Comparison of ENCODE assay signal across 8 mouse cellular contexts in genomic region chr2:152707186-152707585, GRCm38 (mm10). TPM values are rescaled to one million over a fixed set of nuclear protein-coding genes. Genes with fewer than 3 reads are reported as not detected.
A peak's percentile ranks its signal among the peaks of the same experiment; 100 is the strongest.
DNase-seq lines count a peak whose midpoint lies in the region; ATAC-seq and TF ChIP-seq lines count a peak whose summit lies in the region.

No protein-coding gene starts in this region.

- H3K36me3 ChIP-seq in kidney, adult 2 months (ENCODE audit: control insufficient read depth, insufficient read depth, low read length): peaks cover 1% of the 10 kb centered on the region; the same call in 1 of the 2 replicates
- H3K36me3 ChIP-seq in hindbrain, embryonic 15.5 days: peaks cover 34% of the 10 kb centered on the region
- peaks cover 19% of the 10 kb centered on the region for H3K36me3 ChIP-seq in midbrain, embryonic 16.5 days (ENCODE audit: control insufficient read depth, insufficient read depth, low read length)

- no peaks in the 10 kb centered on the region for H3K9me3 ChIP-seq in hindbrain, embryonic 15.5 days
- no peaks in the 10 kb centered on the region for H3K9me3 ChIP-seq in midbrain, embryonic 16.5 days (replicated peaks; ENCODE audit: control insufficient read depth, low read length, poor library complexity, severe bottlenecking)

- no peak for ATAC-seq in hindbrain, embryonic 15.5 days (ENCODE audit: low FRiP score, low read depth)
- ATAC-seq in midbrain, embryonic 16.5 days: no peak; the same call in 1 of the 2 replicates

- TF ChIP-seq POLR2A in kidney, adult 2 months (IDR thresholded peaks at IDR 0.05; ENCODE audit: low read depth, low read length): no peak
- TF ChIP-seq POLR2A in cortical plate, adult 2 months (IDR thresholded peaks at IDR 0.05; ENCODE audit: extremely low read depth, insufficient read depth, low read length): no peak

- H3K9ac ChIP-seq in hindbrain, embryonic 15.5 days: peak overlapping the region; percentile 55
- peak overlapping the region; percentile 79 for H3K9ac ChIP-seq in midbrain, embryonic 16.5 days (ENCODE audit: low read depth, low read length)

- H3K27ac ChIP-seq in kidney, adult 2 months (ENCODE audit: insufficient read depth, low read depth, low read length): peak overlapping the region; percentile 93
- H3K27ac ChIP-seq in cortical plate, adult 2 months (ENCODE audit: insufficient read depth, low read length): peak overlapping the region; percentile 94
- peak overlapping the region; percentile 88 for H3K27ac ChIP-seq in hindbrain, embryonic 15.5 days (replicated peaks)
- peak overlapping the region; percentile 72 for H3K27ac ChIP-seq in midbrain, embryonic 16.5 days (ENCODE audit: low read length)

- no peak for DNase-seq in kidney, adult 2 months
- DNase-seq in kidney, postnatal 36 days: no peak
- no peak for DNase-seq in left cerebral cortex, adult 11 months (ENCODE audit: low spot score)
- no peak for DNase-seq in retina, postnatal 1 day
- DNase-seq in left cerebral cortex, adult 8-10 months (ENCODE audit: low spot score in 2 of 2): no peak

- H3K27me3 ChIP-seq in kidney, adult 2 months (replicated peaks; ENCODE audit: control insufficient read depth, insufficient read depth, low read length): no peaks in the 10 kb centered on the region
- H3K27me3 ChIP-seq in hindbrain, embryonic 15.5 days: no peaks in the 10 kb centered on the region
- no peaks in the 10 kb centered on the region for H3K27me3 ChIP-seq in midbrain, embryonic 16.5 days (ENCODE audit: control insufficient read depth, insufficient read depth, low read depth, low read length)

- TF ChIP-seq CTCF in kidney, adult 2 months (conservative IDR thresholded peaks at IDR 0.05; ENCODE audit: insufficient read depth, insufficient read length, low read depth, low read length): no peak
- no peak for TF ChIP-seq CTCF in cortical plate, adult 2 months (IDR thresholded peaks at IDR 0.05; ENCODE audit: extremely low read depth, insufficient read depth, low read length)

- peak overlapping the region; percentile 54 for H3K4me3 ChIP-seq in kidney, adult 2 months (ENCODE audit: insufficient read depth, low read depth, low read length)
- H3K4me3 ChIP-seq in cortical plate, adult 2 months (ENCODE audit: insufficient read depth, low read length): peak overlapping the region; percentile 30
- peak overlapping the region; percentile 39 for H3K4me3 ChIP-seq in hindbrain, embryonic 15.5 days
- H3K4me3 ChIP-seq in midbrain, embryonic 16.5 days (ENCODE audit: low read depth, low read length): peak overlapping the region; percentile 43

- 10% methylated on average over 7 of the region's 7 CpGs for WGBS in kidney, adult 2 months
- 14% methylated on average over 7 of the region's 7 CpGs for WGBS in hindbrain, embryonic 15.5 days
- 17% methylated on average over 7 of the region's 7 CpGs for WGBS in midbrain, embryonic 16.5 days

- peaks cover 15% of the 10 kb centered on the region for H3K4me1 ChIP-seq in kidney, adult 2 months (ENCODE audit: control insufficient read depth, insufficient read depth, low read length)
- peaks cover 3% of the 10 kb centered on the region; the same call in 1 of the 2 replicates for H3K4me1 ChIP-seq in cortical plate, adult 2 months (ENCODE audit: control insufficient read depth, insufficient read depth, low read length)
- peaks cover 32% of the 10 kb centered on the region for H3K4me1 ChIP-seq in hindbrain, embryonic 15.5 days (replicated peaks)
- H3K4me1 ChIP-seq in midbrain, embryonic 16.5 days (ENCODE audit: control insufficient read depth, insufficient read depth, low read length): peaks cover 18% of the 10 kb centered on the region

- peak overlapping the region; percentile 60 for H3K4me2 ChIP-seq in hindbrain, embryonic 15.5 days
- H3K4me2 ChIP-seq in midbrain, embryonic 16.5 days (ENCODE audit: low read length): peak overlapping the region; percentile 58

RNA-seq across cellular contexts. Expression of gene Mcts2, which starts 20.4 kb away (rescaled TPM):
- polyA plus RNA-seq in kidney, adult 2 months (2012; rRNA removed): 8.4 and 10.1 TPM in 2 replicates
- 20.0 and 21.5 TPM in 2 replicates for polyA plus RNA-seq in cortical plate, adult 2 months (2012; rRNA removed)
- 32.6 and 37.3 TPM in 2 replicates for polyA plus RNA-seq in hindbrain, embryonic 15.5 days (2015; fragmentation: Nextera tagmentation; extraction: Ambion mirVana)
- polyA plus RNA-seq in midbrain, embryonic 16.5 days (2015; fragmentation: Nextera tagmentation; extraction: Ambion mirVana): 31.1 and 34.4 TPM in 2 replicates
- 10 to 100 TPM; 15.5 to 18.6 (median 18.2) TPM for total RNA-seq in left cerebral cortex, adult 8-10 months (2022)

RNA-seq across cellular contexts. Expression of gene Id1, which starts 28.9 kb away (rescaled TPM):
- 156 and 235 TPM in 2 replicates for polyA plus RNA-seq in kidney, adult 2 months (2012; rRNA removed)
- 74.2 and 81.0 TPM in 2 replicates for polyA plus RNA-seq in cortical plate, adult 2 months (2012; rRNA removed)
- 55.3 and 57.5 TPM in 2 replicates for polyA plus RNA-seq in hindbrain, embryonic 15.5 days (2015; fragmentation: Nextera tagmentation; extraction: Ambion mirVana)
- polyA plus RNA-seq in midbrain, embryonic 16.5 days (2015; fragmentation: Nextera tagmentation; extraction: Ambion mirVana): 23.7 and 35.7 TPM in 2 replicates
- 10 to 100 TPM; 19.1 to 30.8 (median 22.9) TPM for total RNA-seq in left cerebral cortex, adult 8-10 months (2022)

RNA-seq across cellular contexts. Expression of gene H13, which starts 37.9 kb away (rescaled TPM):
- polyA plus RNA-seq in kidney, adult 2 months (2012; rRNA removed): 129 and 161 TPM in 2 replicates
- 65.9 and 68.4 TPM in 2 replicates for polyA plus RNA-seq in cortical plate, adult 2 months (2012; rRNA removed)
- 166 and 177 TPM in 2 replicates for polyA plus RNA-seq in hindbrain, embryonic 15.5 days (2015; fragmentation: Nextera tagmentation; extraction: Ambion mirVana)
- polyA plus RNA-seq in midbrain, embryonic 16.5 days (2015; fragmentation: Nextera tagmentation; extraction: Ambion mirVana): 181 and 187 TPM in 2 replicates
- 10 to 100 TPM; 59.6 to 78.5 (median 71.8) TPM for total RNA-seq in left cerebral cortex, adult 8-10 months (2022)

RNA-seq across cellular contexts. Expression of gene Cox4i2, which starts 46.8 kb away (rescaled TPM):
- polyA plus RNA-seq in kidney, adult 2 months (2012; rRNA removed): 2.9 and 3.1 TPM in 2 replicates
- polyA plus RNA-seq in cortical plate, adult 2 months (2012; rRNA removed): 6.3 and 6.9 TPM in 2 replicates
- polyA plus RNA-seq in hindbrain, embryonic 15.5 days (2015; fragmentation: Nextera tagmentation; extraction: Ambion mirVana): 6.3 TPM in 2 replicates
- polyA plus RNA-seq in midbrain, embryonic 16.5 days (2015; fragmentation: Nextera tagmentation; extraction: Ambion mirVana): 5.0 and 5.4 TPM in 2 replicates
- total RNA-seq in left cerebral cortex, adult 8-10 months (2022): 1 to 10 TPM; 2.1 to 4.8 (median 2.5) TPM
